Mouse (Mus musculus): ENCODE measurements around the gene Wipf2.

Gene Wipf2

DNA sequence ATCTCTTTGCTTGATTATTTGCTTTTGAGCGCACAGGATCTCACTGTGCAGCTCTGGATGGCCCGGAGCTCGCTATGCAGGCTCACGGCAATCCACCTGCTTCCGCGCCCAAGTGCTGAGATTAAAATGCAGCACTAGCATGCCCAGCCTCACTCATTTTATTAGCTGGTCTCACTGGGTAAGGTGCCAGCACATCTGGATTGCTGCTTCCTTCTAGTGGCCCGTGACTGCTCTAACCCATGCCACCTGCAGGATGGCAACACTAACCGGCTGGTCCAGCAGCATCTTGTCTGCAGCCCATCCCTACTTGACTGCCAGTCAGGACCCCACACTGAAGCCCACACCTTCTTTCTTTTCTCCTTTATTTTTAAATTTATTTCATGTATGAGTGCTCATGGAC lies 9.3 kb upstream of the Wipf2 start:
- DNase-seq (ENCODE audit: low spot score in 2 of 2) = no peak

DNA sequence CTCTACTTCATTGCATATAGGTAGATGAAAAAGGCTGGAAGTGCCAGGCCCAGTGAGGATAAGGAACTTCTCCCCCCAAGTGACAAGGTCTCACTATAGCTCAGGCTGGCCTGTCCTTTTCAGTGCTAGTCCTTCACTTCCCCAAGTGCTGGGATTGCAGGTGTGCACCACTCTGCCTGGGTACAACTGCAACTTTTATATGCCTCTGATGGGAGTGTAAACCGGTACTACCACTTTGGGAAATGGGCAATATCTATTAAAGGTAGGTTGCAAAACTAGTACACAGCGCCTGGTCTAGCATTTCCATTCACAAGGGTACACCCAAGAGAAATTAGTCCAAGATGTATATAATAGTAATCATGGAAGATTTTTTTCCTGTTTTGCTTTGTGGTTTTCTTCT lies 8.8 kb upstream of the Wipf2 start:
- no peak for DNase-seq (ENCODE audit: low spot score in 2 of 2)

DNA sequence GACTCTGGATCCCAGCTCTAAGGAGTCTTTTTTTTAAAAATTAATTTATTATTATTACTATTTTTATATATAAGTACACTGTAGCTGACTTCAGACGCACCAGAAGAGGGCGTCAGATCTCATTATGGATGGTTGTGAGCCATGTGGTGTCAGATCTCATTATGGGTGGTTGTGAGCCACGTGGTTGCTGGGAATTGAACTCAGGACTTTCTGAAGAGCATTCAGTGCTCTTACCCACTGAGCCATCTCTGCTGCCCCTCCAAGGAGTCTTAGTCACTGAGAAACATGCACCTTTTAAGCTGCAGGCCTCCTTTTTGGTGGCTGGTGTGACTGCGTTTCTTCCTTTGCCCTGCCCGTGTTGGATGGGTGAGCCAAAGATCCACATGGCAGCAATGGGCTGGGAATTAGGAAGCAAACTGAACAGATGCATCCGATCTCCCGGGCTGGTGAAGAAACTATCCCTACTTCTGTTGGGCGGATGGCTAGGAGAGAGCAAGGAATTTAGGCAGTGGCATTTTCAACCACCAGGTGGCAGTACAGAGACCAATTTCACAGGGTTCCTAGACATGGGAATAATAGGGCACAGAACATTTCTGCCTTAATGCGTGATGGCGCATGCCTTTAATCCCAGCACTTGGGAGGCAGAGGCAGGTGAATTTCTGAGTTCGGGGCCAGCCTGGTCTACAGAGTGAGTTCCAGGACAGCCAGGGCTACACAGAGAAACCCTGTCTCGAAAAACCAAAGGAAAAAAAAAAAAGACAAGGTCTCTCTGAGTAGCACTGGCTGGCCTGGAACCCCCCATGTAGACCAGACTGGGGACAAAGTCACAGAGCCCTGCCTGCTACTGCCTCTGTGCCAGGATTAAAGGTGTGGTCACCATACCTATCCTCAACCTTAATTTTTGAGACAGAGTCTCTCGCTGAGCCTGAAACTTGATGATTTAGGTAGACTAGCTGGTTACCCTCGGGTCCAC lies 4.4 kb upstream of the Wipf2 start:
- peak; percentile 85 to 89 for DNase-seq (ENCODE audit: low spot score in 2 of 2)

DNA sequence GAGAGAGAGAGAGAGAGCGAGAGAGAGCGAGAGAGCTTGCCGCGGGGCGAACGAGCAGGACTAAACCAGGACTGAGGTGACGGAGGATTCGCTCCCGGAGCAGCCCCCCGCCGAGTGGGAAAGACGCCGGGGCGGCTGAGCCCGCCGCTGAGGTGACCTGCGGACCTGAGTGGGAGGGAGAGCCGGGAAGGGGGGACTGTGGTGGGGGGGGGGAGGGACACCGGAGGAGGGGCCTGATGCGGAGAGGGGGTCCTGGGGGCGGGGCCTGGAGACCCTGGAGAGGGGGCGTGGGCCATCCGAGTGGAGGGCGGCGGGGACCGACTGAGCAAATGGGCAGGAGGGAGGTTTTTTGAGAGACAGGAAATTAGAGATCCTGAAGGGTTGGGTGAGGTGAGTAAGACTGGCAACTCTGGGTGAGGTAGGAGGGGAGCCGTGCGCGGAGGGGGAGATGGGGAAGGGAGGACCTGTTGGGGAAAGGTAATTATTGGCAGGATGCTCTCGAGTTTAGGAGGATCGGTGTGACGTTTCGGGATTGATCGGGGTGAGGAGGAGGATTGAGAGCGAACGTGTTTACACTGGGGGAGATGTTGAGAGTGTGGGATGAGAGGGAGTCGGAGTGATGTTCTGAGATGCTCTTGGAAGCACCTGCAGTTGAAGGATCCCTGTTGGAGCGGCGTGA lies 452 bp downstream of the Wipf2 start:
- DNase-seq (ENCODE audit: low spot score in 2 of 2) = peak in 1 of 2 experiments; percentile 74

DNA sequence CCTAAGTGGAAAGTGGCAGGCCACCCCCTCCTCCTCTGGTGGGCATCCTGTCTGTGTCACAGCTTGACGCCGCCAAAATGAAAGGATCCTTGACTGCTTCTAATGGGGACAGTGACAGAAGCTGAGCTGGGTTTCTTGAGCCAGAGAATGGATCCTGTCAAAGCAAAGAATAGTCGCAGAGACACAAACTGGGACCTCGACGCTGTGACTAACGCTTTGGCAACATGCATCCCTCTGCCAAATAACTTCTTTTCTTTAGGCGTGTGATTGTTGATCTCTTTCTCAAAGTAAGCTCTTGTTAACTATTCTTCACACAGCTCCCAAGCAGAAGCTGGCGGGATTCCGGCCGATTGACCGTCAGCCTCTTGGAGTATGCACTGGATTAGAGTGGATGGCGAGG lies 3.9 kb downstream of the Wipf2 start:
- peak in 1 of 2 experiments; percentile 52 for DNase-seq (ENCODE audit: low spot score in 2 of 2)

DNA sequence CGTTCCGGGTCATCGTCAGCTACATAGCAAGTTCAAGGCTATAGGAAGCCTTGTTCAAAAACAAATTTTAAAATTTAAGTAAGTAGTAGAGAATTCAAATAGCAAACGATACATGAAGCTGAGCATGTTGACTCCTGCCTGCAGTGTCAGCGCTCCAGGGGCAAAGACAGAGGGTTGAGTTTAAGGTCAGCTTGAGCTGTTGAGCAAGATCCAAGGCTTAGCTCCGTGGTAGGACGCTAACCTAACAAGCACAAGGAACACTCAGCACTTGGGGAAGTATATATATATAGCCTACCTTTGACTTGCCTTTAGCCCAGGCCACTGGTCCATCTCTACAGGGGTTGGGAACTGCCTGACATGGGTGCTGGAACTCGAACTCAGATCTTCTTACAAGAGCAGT lies 6.5 kb downstream of the Wipf2 start:
- no peak for DNase-seq (ENCODE audit: low spot score in 2 of 2)

DNA sequence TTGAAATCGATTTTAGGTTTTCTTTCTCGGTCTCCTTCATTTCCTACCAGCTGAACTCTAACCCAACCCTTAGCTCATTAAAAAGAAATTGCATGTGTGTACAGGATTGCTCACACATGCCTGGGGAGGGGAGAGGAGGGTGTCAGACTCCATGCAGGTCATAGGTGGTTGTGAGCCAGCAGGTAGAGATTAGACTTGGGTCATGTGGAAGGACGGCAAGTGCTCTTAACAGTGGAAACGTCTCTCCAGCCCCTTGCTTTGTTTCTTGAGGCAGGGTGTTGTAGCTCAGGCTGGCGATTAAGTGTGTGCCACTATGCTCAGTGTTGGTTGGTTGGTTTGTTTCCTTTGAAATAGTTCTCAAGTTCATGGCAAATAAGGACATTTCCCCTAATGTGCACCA lies 7.4 kb downstream of the Wipf2 start:
- DNase-seq (ENCODE audit: low spot score in 2 of 2) = no peak

DNA sequence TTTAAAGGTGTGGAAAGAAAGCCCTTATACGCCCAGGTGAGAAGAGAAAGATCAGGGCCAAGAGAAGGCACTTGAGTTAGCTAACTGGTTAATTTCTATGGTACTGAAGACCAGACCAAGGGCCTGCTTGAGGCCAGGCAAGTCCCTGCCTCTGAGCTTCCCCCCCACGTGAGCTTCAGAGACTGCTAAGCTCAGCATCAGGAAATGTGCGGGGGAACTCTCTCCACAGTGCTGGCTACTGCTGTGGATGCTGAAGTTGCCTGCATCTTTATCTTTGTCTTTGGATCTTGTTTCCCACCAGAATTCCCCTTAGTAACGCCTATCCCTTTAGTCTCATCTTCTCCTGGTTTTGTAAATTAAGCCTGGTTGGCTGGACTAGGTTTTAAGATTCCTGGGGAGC lies 8.0 kb downstream of the Wipf2 start:
- no peak for DNase-seq (ENCODE audit: low spot score in 2 of 2)

DNA sequence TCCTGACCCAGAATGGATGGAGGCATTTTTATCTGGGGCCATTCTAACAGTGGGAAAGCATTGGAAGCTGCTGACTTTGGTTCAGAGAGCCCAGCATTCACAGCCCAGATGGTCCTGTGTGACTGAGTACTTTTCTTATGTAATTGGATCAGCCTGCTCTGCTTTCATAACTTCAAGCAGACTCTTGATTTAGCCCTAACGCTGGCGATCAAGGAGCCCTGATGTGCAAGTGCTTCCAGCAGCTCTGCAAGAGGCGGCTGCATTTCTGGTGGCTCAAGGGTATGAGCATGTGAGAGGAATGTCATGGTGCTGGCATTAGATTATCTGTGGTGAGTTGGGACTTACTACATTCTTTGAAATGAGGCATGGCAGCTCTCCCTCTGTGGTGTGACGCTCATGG lies 8.6 kb downstream of the Wipf2 start:
- no peak for DNase-seq (ENCODE audit: low spot score in 2 of 2)

DNA sequence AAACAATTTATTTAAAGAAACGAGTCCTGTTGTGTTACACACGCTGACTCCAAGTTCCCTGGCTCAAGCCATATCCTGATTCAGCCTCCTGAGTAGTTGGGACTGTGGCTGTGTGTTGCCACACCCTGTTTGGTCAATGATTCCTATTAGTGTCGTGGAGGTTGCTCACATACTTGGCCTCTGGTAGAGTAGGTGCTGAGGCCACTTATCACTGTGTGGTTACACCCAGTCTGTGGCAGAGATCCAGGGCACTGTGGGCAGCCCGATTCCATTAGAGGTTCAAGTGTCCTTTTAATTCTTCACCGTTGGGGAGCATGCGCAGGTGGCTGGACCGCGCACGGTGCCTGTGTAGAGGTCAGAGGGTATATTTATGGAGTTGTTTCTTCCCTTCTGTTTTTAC lies 10.5 kb downstream of the Wipf2 start:
- DNase-seq (ENCODE audit: low spot score in 2 of 2) = no peak

DNA sequence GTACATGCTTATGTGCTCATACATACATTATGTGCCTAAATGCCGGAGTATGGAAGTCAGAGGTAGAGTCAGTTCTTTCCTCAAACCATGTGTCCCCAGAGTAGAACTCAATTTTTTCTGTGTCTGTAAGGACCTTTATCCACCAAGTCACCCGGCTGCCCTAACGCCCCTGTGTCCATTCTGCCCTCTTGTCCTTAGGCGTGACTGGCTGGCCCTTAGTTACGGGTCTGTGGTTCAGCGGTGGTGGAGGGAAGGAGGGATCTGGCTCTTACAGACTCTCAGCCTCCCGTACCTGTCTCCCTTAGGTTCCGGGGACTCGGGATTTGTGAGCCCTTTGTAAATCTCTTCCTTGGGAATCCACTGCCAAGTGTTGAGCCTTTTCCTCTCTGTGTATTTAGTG lies 13.6 kb downstream of the Wipf2 start:
- no peak for DNase-seq (ENCODE audit: low spot score in 2 of 2)

DNA sequence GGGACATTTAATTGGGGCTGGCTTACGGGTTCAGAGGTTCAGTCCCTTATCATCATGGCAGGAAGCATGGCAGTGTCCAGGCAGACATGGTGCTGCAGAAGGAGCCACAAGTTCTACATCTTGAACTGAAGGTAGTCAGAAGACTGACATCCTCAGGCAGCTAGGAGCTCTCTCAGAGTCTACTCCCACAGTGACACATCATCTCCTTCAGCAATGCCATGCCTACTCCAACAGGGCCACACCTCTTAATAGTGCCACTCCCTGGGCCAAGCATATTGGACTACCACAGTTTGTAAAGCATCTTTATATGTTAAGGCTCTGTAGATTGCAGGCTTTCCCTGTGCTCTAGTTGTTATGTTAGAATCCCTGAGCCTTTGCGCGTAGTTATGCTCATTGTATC lies 24.3 kb downstream of the Wipf2 start:
- DNase-seq (ENCODE audit: low spot score in 2 of 2) = no peak

DNA sequence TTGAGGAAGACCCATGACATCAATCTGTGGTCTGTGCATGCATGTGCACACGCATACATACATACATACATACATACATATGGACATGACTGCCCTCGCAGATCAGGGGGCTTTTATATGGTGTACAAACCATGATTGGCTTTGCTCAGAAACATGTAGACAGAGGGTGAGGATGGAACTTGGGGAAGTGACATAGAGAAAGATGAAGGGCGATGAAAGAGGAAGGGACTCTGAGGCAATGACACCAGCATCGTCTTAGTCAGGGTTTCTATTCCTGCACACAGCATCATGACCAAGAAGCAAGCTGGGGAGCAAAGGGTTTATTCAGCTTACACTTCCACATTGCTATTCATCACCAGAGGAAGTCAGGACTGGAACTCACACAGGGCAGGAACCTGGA lies 25.6 kb downstream of the Wipf2 start:
- no peak for DNase-seq (ENCODE audit: low spot score in 2 of 2)

DNA sequence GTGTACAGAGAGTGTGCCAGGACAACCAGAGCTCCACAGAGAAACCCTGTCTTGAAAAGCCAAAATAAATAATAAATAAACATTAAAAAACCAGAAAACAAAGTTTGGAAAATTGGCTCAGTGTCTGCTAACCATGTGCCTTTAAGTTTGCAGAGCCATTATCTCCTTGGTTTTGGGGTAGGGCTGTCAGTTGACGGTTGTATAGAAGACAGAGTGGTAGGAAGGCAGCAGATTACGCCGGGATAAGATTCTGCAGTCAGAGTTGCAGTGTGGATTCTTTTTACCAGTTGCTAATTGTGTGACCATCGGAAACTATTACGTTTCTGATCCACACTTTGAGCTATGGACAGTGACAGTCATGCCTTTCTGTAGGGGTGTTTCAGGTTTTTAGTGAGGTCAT lies 26.5 kb downstream of the Wipf2 start:
- DNase-seq (ENCODE audit: low spot score in 2 of 2) = no peak

DNA sequence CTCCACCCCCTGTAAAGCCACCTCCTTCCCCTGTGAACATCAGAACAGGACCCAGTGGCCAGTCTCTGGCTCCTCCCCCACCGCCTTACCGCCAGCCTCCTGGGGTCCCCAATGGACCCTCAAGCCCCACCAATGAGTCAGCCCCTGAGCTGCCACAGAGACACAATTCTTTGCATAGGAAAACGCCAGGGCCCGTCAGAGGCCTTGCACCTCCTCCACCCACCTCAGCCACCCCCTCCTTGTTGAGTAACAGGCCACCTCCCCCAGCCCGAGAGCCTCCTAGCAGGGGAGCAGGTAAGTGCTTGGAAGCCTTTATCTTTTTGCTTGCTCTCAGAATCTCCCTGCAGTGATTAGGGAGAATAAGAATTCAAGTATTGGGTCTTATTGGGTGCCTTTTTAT lies 29.0 kb downstream of the Wipf2 start:
- DNase-seq (ENCODE audit: low spot score in 2 of 2) = no peak

DNA sequence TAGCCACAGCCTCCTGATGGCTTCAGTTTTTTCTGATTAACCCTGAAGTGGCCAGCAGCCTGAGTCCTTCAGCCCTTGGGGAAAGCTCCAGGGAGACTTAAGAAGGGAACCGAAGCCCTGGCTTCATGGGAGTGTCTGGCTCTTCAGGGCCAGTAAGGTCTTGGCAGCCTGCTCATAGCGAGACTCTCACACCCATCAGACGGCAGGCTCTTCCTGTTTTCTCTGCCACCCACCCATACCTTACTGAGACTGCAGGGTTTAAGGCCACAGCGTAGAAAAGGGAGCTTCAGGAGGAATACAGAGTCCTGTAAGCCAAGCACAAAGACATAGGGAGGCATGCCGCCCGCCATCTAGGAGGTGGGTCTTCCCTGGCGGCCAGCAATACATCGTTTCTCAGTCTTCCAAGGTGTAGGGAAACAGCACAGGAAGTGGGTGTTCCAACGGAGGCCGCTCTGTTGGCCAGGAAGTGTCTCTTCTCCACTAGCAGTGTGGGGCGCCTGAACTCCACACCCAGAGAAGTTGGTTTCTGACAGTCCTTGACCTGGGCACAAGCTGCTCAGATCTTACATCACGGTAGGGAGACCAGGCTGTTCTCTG lies 37.2 kb downstream of the Wipf2 start:
- no peak for DNase-seq (ENCODE audit: low spot score in 2 of 2)

DNA sequence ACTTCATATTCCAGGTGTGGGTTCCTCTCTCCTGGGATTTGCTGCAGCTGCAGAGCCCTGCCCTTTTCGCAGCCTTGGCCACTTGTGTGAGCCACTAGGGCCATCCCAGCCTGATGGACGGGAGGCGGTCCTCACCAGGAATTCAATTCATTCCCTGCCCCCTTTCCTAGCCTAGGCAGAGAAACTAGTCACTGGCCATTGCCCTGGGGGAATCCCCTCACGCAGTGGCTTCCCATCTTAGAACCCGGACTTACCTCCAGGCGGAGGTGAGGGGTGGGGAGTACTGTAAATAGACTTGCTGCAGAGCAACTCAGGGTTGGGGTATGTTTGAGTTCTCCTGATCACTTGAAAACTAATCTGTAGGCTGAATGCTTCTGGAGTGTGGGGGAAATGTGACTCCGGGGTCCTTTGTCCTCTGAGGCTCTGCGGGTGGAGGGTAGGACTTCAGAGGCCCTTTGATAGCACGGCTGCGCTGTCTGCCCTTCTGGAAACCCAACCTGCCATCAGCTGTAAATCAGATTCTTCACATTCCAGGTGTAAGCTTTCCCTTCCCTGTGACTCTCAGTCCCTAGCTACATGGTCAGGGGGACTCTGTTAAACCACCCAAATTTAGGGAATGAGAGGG lies 39.3 kb downstream of the Wipf2 start:
- no peak for DNase-seq (ENCODE audit: low spot score in 2 of 2)

DNA sequence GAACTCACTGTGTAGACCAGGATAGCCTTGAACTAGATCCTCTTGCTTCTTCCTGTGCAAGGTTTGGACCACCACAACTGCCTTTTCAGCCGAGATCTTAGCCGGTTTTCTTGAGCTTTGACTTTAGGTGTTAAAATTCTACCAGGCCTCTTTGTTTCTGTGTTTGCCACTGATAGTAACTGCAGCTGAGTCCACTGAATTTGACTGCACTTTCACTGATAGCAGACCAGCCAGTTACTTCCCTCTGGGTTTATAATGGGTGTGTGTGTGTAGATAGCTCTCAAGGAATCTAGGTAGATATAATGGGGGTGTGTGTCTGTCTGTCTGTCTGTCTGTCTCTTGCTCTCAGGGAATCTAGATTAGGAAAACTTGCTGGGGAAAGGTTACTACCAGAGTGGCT lies 41.1 kb downstream of the Wipf2 start:
- DNase-seq (ENCODE audit: low spot score in 2 of 2) = no peak

DNA sequence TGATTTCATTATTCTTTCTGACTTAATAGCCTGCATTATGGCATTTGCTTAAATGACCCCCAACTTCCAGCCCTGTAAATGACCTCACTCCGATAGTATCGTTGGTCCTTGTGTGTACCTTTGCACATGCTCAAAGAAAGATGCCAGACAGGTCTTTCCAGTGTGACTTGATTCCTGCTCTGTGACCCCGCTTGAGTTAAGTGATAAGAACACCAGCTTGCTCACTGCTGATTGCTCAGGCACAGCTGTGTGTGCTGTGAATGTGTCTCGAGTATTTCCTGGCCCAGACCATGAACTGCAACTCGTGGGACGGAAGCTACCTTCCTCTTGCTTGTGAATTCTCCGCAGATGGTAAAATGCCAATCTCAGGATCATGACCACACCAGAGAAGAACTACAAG lies 41.6 kb downstream of the Wipf2 start:
- DNase-seq (ENCODE audit: low spot score in 2 of 2) = no peak

DNA sequence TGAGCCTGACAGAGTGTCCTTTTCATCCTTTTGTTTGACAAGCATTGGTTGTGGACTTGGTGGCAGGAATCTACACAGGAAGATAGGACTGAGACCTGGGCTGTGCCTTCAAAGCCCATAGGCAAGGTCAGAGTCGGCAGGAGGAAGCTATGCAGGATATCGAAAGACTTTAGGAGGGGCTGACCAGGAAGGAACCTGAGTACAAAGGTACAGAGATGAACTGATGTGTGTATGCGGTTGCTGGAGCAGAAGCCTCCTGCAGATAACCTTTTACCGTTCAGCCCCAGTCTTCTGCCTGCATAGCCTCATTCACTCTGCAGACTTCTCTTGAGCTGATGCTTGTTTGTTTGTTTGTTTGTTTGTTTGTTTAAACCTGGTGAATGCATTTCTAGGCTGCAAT lies 42.1 kb downstream of the Wipf2 start:
- DNase-seq (ENCODE audit: low spot score in 2 of 2) = no peak

DNA sequence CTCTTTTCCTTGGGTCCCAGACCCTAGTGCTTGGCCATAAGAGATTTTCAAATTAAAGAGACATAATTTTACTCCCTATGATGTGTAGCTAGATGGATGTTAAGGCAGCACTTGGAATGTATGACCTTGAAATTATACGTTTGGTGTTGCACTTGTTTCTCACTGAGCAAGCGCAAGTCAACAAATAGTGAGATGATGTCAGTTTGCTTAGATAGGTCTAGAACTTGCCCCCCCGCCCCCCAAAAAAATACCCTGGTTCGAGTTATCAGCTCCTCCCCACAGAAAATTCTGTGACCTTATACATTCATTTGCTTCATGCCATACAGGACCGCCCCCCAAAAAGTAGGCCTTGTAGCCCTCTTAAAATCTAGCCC lies 43.6 kb downstream of the Wipf2 start:
- DNase-seq (ENCODE audit: low spot score in 2 of 2) = no peak

DNA sequence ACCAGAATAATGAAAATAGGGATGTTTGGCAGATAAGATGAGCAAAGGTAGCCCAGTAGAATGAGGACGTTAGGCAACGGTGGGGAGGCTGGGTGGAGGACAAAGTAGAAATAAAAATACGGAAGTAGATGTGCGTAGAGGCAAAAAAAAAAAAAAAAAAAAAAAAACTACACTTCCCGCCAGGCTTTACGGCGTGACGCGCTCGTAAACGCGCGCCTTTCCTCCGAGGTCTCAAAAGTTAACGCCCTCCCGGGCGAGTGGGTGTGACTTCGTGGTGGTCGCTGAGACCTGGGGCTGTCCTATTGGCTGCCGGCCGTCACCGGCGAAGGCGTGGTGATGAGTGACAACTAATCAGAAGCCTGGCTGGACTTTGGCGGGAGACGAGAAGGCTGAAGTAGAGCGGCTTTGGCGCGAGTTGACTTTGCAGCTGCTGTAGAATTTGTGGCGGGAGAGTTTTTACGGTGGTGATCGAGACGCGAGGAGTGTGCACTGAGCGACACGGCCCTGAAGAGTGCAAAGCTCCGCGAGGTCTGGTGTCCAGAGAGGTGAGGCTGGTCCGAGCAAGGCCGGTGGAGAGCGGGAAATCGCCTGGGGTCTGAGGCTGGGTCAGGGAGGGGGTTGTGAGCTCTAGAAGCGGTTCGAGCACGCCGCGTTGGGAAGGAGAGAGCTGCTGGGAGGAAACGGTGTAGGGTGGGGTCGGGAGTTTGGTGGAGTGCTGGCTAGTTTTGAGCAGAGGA lies 44.2 kb downstream of the Wipf2 start, which contains the start of gene Cdc6:
Cdc6 (plus strand) TSS at position 365 of the 737 bp plus-strand sequence.
- peak; percentile 89 to 92 for DNase-seq (ENCODE audit: low spot score in 2 of 2)
